Mouse (Mus musculus) neural tube, embryonic 13.5 days (tissue): ENCODE data around the gene Gm10160. TPM values are rescaled to one million over a fixed set of nuclear protein-coding genes. Genes with fewer than 3 reads are reported as not detected.
A peak's percentile ranks its signal among the peaks of the same experiment; 100 is the strongest.

Experiments
- ATAC-seq: fragments of 200-750 bp; cut with Nextera tagmentation; 2 replicates; pipeline ENCODE4 v1.8.0; 2017; ENCODE audit warnings: low read depth, mild to moderate bottlenecking, moderate TSS enrichment, moderate library complexity
- H3K27ac ChIP-seq: fragments of 300-500 bp; sonication (generic); replicated peaks from 2 replicates; pipeline ENCODE4 v1.5.1; 2015; ENCODE audit warnings: moderate library complexity, mild to moderate bottlenecking, inconsistent platforms
- H3K27me3 ChIP-seq: fragments of 300-500 bp; sonication (generic); 2 replicates; pipeline ENCODE4 v1.6.1; 2015; ENCODE audit warnings: mild to moderate bottlenecking, inconsistent platforms
- H3K36me3 ChIP-seq: fragments of 300-500 bp; sonication (generic); 2 replicates; pipeline ENCODE4 v1.6.1; 2015; ENCODE audit warnings: mild to moderate bottlenecking, inconsistent platforms
- H3K4me1 ChIP-seq: fragments of 300-500 bp; sonication (generic); replicated peaks from 2 replicates; pipeline ENCODE4 v1.6.1; 2015; ENCODE audit warnings: inconsistent platforms
- H3K4me2 ChIP-seq: fragments of 300-500 bp; sonication (generic); 2 replicates; pipeline ENCODE4 v1.6.1; 2015; ENCODE audit warnings: inconsistent platforms, mild to moderate bottlenecking, moderate library complexity
- H3K4me3 ChIP-seq: fragments of 300-500 bp; sonication (generic); 2 replicates; pipeline ENCODE4 v1.5.1; 2015; ENCODE audit warnings: mild to moderate bottlenecking, inconsistent platforms
- H3K9ac ChIP-seq: fragments of 300-500 bp; sonication (generic); 2 replicates; pipeline ENCODE4 v1.6.1; 2015; ENCODE audit warnings: moderate library complexity, mild to moderate bottlenecking, inconsistent platforms
- H3K9me3 ChIP-seq: fragments of 300-500 bp; sonication (generic); 2 replicates; pipeline ENCODE4 v1.6.1; 2016; ENCODE audit warnings: inconsistent platforms
- WGBS: fragments of 180-500 bp; shearing (Covaris S2); methylation state at CpG from one replicate; pipeline ENCODE4 v1.1.7; 2015; 5-methylcytosine and 5-hydroxymethylcytosine counted together
- polyA plus RNA-seq: library from polyadenylated mRNA; unstranded; fragments of >200 nt; fragmentation: Nextera tagmentation; extraction: Ambion mirVana; gene quantifications from 2 replicates; pipeline ENCODE4 v1.2.1, GENCODE M21; 2015

The Gm10160 gene
- polyA plus RNA-seq = not detected in 2 replicates

- Histone ChIP-seq H3K27ac (no peak within 1 kb of the TSS), H3K27me3 (peaks cover 24% of the 10 kb centered on the region), H3K4me1 (peaks cover 31% of the 10 kb centered on the region), H3K9ac (no peak within 1 kb of the TSS), H3K36me3 (no peaks in the 10 kb centered on the region), H3K9me3 (no peaks in the 10 kb centered on the region), H3K4me3 (no peak within 1 kb of the TSS), H3K4me2 (no peak within 1 kb of the TSS)
- no peak for ATAC-seq
- 71% methylated on average over 1 of the region's 1 CpGs for WGBS
Measured at GRCm38 (mm10) chr7:81855694-81856093, at the start of gene Gm10160. Gene Gm10160 (minus strand): TSS chr7:81855794.

- no peaks in the 10 kb centered on the region for H3K9me3 ChIP-seq
- H3K9ac ChIP-seq = no peak overlapping the region
- no peak overlapping the region for H3K4me3 ChIP-seq
- no peak overlapping the region for H3K27ac ChIP-seq
- no peak for ATAC-seq
- H3K36me3 ChIP-seq = 0 out of 2 replicates have a peak, but pooled peaks cover 5% of the 10 kb centered on the region
- H3K27me3 ChIP-seq = no peaks in the 10 kb centered on the region
- 89% methylated on average over 2 of the region's 2 CpGs for WGBS
- H3K4me2 ChIP-seq = no peak overlapping the region
- H3K4me1 ChIP-seq = peaks cover 6% of the 10 kb centered on the region; the same call in 1 of the 2 replicates
Measured at GRCm38 (mm10) chr7:81904926-81905325, 49.3 kb upstream of the Gm10160 start.

- H3K9ac ChIP-seq = no peak overlapping the region
- ATAC-seq = no peak
- H3K4me3 ChIP-seq = no peak overlapping the region
- H3K4me1 ChIP-seq = peaks cover 6% of the 10 kb centered on the region; the same call in 1 of the 2 replicates
- 61% methylated on average over 4 of the region's 4 CpGs for WGBS
- H3K4me2 ChIP-seq = no peak overlapping the region
- no peaks in the 10 kb centered on the region for H3K27me3 ChIP-seq
- H3K27ac ChIP-seq = no peak overlapping the region
- no peaks in the 10 kb centered on the region for H3K9me3 ChIP-seq
- H3K36me3 ChIP-seq = peaks cover 10% of the 10 kb centered on the region
Measured at GRCm38 (mm10) chr7:81904094-81904493, 48.5 kb upstream of the Gm10160 start.

DNA sequence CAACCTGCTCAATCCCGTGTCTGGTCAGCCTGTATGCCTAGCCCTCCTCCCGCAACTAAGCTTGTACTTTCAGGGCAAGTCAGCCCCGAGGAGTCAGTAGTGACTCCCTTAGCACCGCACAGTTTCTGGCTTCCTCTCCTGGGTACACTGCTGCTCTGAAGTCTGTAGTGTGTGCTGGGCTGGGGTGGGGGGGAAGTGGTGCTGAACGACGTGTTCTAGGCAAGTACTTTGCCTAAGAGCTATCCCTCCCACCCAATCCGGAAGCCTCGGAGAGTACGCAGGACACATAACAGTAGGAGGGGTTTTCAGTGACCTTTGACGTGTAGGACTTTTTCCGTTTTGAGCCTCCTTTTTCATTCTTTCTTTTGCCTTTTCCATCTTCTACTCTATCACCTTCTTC, 43.8 kb upstream of the Gm10160 start:
- no peak for ATAC-seq
- peaks cover 3% of the 10 kb centered on the region; the same call in 1 of the 2 replicates for H3K4me1 ChIP-seq
- no peaks in the 10 kb centered on the region for H3K9me3 ChIP-seq
- 87% methylated on average over 11 of the region's 11 CpGs for WGBS
- H3K9ac ChIP-seq = no peak overlapping the region
- H3K4me3 ChIP-seq = no peak overlapping the region
- H3K36me3 ChIP-seq = peaks cover 28% of the 10 kb centered on the region
- no peaks in the 10 kb centered on the region for H3K27me3 ChIP-seq
- H3K4me2 ChIP-seq = no peak overlapping the region
- no peak overlapping the region for H3K27ac ChIP-seq

GRCm38 (mm10) chr7:81885128-81885527, 29.5 kb upstream of the Gm10160 start:
- Histone ChIP-seq H3K36me3 (peaks cover 17% of the 10 kb centered on the region; the same call in 1 of the 2 replicates), H3K27ac (no peak overlapping the region), H3K4me2 (no peak overlapping the region), H3K4me1 (no peaks in the 10 kb centered on the region; the same call in 1 of the 2 replicates), H3K27me3 (no peaks in the 10 kb centered on the region), H3K9me3 (no peaks in the 10 kb centered on the region), H3K4me3 (no peak overlapping the region), H3K9ac (no peak overlapping the region)
- ATAC-seq = no peak
- 49% methylated on average over 4 of the region's 4 CpGs for WGBS

DNA sequence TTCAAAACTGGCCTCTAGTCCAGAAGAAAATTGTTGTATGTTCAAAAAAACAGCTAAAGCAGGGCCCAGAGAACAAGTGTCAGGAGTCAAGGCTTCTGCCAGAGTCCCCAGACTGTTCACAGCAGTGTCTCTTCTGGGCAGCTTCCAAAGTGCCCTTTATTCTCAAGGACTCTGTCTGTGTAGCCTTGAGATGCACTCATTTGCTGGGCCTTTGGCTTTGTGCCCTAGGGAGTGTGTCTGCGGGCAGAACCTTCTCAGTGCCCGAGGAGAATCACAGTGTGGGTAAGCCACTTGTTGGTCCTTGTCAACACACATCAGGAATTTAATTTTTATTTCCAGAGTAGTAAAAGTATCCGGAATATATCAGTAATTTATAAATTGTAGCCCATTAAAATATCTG, 26.0 kb upstream of the Gm10160 start:
- H3K9ac ChIP-seq = no peak overlapping the region
- WGBS = 69% methylated on average over 3 of the region's 3 CpGs

GRCm38 (mm10) chr7:81880797-81881196, 25.2 kb upstream of the Gm10160 start:
- WGBS = 93% methylated on average over 4 of the region's 4 CpGs
- Histone ChIP-seq H3K27ac (no peak overlapping the region), H3K4me1 (peaks cover 8% of the 10 kb centered on the region), H3K4me3 (no peak overlapping the region), H3K36me3 (peaks cover 8% of the 10 kb centered on the region; the same call in 1 of the 2 replicates), H3K4me2 (no peak overlapping the region), H3K9ac (no peak overlapping the region), H3K27me3 (no peaks in the 10 kb centered on the region), H3K9me3 (no peaks in the 10 kb centered on the region)
- ATAC-seq = no peak

More for the DNA sequence above, 26.0 kb upstream of the Gm10160 start:
- Histone ChIP-seq H3K27me3 (no peaks in the 10 kb centered on the region), H3K27ac (no peak overlapping the region), H3K4me1 (no peaks in the 10 kb centered on the region; the same call in 1 of the 2 replicates), H3K4me2 (no peak overlapping the region), H3K4me3 (no peak overlapping the region), H3K36me3 (peaks cover 14% of the 10 kb centered on the region; the same call in 1 of the 2 replicates), H3K9me3 (no peaks in the 10 kb centered on the region)
- no peak for ATAC-seq

DNA sequence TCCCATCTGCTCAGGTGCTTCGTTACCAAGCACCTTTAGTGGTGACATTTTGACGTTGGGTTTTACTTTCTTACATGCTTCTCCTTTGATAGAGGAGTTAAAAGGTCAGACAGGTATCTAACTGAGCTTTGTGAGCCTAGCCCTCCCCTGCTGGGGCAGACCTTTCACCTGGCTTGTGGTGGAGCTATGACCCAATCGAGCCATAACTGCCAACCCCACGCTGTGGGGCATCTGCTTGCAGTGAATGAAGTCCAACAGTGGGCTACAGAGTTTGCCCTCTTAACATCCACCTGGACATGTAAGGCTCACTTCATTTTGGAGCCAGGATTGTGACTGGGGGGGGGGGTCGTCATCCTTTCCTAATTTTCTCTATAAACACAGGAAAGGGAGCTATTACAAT, 24.7 kb upstream of the Gm10160 start:
- ATAC-seq = no peak
- peaks cover 8% of the 10 kb centered on the region for H3K4me1 ChIP-seq
- no peaks in the 10 kb centered on the region for H3K27me3 ChIP-seq
- H3K36me3 ChIP-seq = 0 out of 2 replicates have a peak, but pooled peaks cover 4% of the 10 kb centered on the region
- no peak overlapping the region for H3K9ac ChIP-seq
- no peak overlapping the region for H3K27ac ChIP-seq
- H3K9me3 ChIP-seq = no peaks in the 10 kb centered on the region
- no peak overlapping the region for H3K4me2 ChIP-seq
- WGBS = 89% methylated on average over 5 of the region's 5 CpGs
- H3K4me3 ChIP-seq = no peak overlapping the region

GRCm38 (mm10) chr7:81875372-81875771, 19.8 kb upstream of the Gm10160 start:
- Histone ChIP-seq H3K4me1 (peaks cover 12% of the 10 kb centered on the region), H3K4me2 (no peak overlapping the region), H3K9ac (no peak overlapping the region), H3K27ac (peak overlapping the region; percentile 56), H3K4me3 (no peak overlapping the region), H3K27me3 (no peaks in the 10 kb centered on the region), H3K9me3 (no peaks in the 10 kb centered on the region), H3K36me3 (no peaks in the 10 kb centered on the region)
- 68% methylated on average over 9 of the region's 9 CpGs for WGBS
- no peak; the same call in 1 of the 2 replicates for ATAC-seq

- Histone ChIP-seq H3K9me3 (no peaks in the 10 kb centered on the region), H3K36me3 (no peaks in the 10 kb centered on the region), H3K27ac (no peak overlapping the region; the same call in 1 of the 2 replicates), H3K27me3 (no peaks in the 10 kb centered on the region), H3K4me2 (no peak overlapping the region), H3K4me3 (no peak overlapping the region), H3K4me1 (peaks cover 12% of the 10 kb centered on the region), H3K9ac (no peak overlapping the region)
- no peak for ATAC-seq
- 67% methylated on average over 6 of the region's 6 CpGs for WGBS
Measured at GRCm38 (mm10) chr7:81874636-81875035, 19.0 kb upstream of the Gm10160 start.

DNA sequence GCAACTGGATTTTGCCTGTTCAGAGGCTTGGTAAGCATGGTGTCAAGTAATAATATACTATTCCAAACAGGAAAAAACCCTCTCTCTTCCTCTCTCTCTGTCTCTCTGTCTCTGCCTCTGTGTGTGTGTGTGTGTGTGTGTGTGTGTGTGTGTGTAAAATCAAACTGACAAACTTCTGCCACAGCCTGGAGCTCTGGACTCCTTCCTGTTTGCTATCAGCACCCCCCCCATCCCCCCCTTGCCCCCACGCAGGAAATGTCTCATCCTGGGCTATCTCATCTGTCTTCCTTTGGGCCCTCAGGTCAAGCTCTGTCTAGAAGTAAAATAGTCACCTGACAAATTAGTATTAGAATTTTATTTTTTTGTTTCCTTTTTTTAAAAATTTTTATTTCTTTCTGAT, 18.2 kb upstream of the Gm10160 start:
- Histone ChIP-seq H3K4me2 (no peak overlapping the region), H3K9ac (no peak overlapping the region), H3K4me1 (peaks cover 12% of the 10 kb centered on the region), H3K27me3 (no peaks in the 10 kb centered on the region), H3K9me3 (no peaks in the 10 kb centered on the region), H3K27ac (no peak overlapping the region), H3K36me3 (no peaks in the 10 kb centered on the region), H3K4me3 (no peak overlapping the region)
- WGBS = 73% methylated on average over 1 of the region's 1 CpGs
- ATAC-seq = no peak

DNA sequence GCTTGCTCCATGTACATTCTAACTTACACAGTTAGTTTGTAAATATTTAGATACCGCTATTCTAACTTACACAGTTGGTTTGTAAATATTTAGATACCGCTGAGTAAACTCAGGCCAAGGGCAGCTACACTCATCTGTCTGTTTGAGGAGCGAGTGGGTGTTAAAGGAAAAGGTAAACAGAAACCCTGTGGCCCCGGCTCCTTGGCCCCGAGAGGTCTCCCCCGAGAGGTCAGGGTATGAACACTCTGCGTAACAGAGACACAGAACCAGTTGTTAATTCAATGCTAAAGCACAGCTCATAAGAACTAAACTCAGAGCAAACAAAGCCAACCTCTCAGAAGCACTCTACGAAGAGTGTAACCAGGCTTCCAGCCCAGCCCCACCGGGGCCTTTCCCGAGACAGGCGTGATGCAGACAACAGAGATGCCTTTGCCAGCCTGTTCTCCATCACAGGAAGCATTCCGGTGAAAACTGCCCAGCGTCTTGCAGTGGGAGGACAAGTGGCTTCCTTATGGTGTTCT, 17.0 kb upstream of the Gm10160 start:
- Histone ChIP-seq H3K27me3 (no peaks in the 10 kb centered on the region), H3K9me3 (no peaks in the 10 kb centered on the region), H3K4me1 (peaks cover 18% of the 10 kb centered on the region), H3K4me3 (no peak overlapping the region), H3K27ac (no peak overlapping the region), H3K4me2 (no peak overlapping the region), H3K9ac (no peak overlapping the region), H3K36me3 (no peaks in the 10 kb centered on the region)
- ATAC-seq = no peak
- 80% methylated on average over 13 of the region's 13 CpGs for WGBS

DNA sequence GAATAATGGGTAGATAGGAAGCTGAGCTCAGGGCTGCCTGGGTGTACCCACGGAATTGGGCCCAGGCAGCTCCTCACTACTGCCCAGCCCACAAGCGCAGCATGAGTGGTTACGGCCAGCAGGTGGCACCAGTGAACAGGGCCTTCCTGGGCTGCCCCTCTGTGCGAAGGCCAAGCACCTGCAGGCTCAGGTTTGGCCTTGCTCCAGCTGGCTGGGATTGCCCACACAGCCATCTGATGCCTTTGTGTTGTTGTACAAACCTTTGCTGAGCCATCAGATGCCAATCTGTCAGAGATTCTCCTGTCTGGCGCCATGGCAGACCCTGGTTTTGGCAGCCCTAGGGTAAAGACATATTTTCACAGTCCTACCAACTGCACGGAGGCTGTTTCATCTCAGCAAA, 12.6 kb upstream of the Gm10160 start:
- ATAC-seq = peak; percentile 78
- Histone ChIP-seq H3K36me3 (no peaks in the 10 kb centered on the region), H3K4me3 (no peak overlapping the region), H3K4me1 (peaks cover 6% of the 10 kb centered on the region; the same call in 1 of the 2 replicates), H3K9me3 (no peaks in the 10 kb centered on the region), H3K4me2 (no peak overlapping the region), H3K27ac (peak overlapping the region; percentile 49; the same call in 1 of the 2 replicates), H3K27me3 (no peaks in the 10 kb centered on the region), H3K9ac (no peak overlapping the region)
- WGBS = 27% methylated on average over 6 of the region's 6 CpGs
